Mouse (Mus musculus): ENCODE results near the gene Lyl1.
"Not testable (repeated sequence)": the region's sequence is repeated elsewhere in the genome, so short reads cannot be mapped to it uniquely, and the experiment has no call there.

Lyl1 gene

DNA sequence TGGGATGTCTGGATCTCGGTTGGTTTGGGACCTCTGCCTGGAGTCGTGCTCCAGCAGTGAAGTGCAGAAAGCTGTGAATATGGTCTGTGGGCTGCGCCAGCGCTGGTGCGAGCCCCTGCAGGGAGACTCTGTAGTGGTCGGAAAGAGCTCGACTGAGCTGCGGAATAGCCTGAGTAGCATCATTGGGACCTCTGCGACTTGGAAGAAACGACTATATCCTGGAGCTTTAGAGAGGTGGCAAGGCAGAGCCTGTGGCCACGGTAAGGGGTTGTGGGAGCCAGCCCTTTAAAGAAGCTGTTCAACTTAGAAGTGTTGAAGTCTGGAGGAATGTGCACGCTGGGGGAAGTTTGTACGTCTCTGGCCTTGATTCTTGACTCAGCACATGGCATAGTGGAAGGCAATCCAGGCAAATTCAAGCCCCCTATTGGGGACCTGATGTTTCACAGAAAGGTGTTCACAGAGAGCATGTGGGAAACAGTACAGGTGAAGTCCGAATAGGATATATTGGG is 35.8 kb upstream of the Lyl1 start:
- in situ Hi-C loops (cut with MboI; ENCODE audit: unreplicated experiment in 2 of 2): no loop called here

DNA sequence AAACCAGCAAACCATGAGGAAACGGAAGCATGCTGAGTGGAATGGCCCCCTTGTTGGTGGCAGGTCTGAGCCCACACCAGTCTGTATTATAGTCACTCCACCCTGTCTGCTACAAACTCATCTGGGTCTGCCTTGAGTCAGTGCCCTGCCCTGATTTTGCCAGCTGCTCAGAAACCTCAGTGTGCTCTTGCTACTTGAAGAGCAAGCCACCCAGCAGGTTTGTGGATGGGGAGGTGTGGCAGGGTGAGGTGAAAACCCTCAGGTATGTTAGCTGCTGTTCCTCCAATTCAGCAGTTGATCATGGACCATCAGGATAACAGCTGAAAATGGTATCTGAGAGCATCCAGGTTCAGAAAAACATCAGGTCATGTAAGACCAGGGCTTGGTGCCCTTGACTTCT is 33.2 kb upstream of the Lyl1 start:
- in situ Hi-C loops (cut with MboI; ENCODE audit: unreplicated experiment in 2 of 2): no loop called here

DNA sequence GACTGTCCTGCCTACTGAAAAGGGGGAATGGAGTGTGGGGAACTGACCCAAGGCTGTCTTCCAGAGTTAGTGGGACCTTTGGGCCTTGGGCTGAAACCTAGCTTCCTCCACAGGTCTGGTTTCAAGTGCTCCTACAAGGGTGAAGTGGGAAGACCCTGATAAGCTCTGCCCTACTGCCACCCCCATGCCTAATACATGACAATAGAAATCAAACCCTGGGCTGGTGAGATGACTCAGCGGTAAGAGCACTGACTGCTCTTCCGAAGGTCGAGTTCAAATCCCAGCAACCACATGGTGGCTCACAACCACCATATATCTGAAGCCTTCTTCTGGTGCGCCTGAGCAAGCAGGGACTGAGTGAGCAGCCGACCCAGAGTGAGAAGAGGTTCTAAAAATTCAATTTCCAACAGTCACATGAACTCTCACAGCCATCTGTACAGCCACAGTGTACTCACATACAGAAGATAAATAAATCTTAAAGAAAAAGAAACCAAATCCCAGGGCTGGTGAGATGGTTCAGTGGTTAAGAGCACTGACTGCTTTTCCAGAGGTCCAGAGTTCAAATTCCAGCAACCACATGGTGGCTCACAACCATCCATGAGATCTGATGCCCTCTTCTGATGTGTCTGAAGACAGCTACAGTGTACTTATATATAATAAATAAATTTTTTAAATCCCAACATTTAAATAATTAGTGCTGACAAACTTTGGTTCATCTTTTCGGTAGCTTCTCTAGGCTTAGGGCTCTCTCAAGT is 32.3 kb upstream of the Lyl1 start:
- in situ Hi-C loops (cut with MboI; ENCODE audit: unreplicated experiment in 2 of 2): no loop called here

DNA sequence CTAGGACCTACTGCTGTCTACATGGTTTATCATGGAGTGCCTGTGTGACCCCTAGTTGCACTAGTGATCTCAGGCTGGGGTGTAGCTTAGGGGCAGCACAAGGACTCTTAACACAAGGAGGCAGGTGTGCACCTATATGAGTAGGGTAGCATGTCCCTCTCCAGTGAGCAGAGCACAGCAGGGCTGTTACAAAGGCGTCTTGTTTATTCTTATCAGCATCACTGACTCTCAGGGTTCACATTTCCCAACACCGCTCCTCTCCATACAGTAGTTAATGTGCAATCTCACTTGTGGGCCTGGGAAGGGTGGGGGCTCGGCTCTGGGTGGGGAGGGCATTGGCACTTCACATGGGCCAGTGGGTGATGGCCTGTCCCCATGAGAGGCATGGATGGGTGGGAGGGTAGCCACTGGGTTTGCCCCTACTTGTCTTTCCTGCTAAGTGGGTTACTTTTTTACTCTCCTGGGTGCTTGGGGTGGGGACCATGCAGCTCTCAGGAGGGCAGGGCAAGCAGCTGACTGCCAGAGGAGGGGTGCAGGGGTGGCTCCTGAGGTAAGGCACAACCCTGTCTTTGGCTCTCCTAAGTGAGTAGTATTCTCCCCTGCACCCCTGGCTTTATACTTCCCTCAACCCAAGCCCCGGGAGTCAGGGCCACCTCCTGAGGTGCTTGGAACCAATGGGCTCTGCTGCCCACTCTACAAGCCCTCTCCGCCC is 30.8 kb upstream of the Lyl1 start:
- in situ Hi-C loops (cut with MboI; ENCODE audit: unreplicated experiment in 2 of 2): not testable (repeated sequence)

DNA sequence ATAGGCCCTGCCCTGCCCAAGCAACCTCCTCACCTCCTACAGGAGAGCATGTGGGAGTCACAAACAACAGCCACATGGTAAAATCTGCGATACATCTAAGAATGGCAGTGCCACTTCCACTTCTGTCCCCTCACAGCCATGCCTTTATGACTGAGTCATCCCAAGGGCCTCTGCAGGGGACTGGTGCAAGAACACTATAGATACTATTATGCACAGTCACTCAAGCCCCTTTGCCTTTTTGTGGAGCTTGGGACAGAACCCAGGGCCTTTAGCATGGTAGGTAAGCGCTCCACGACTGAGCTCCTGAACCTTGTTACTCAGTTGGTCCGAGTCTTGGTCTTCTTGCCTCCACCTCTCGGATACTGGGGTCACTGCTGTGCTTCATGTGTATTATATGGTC is 24.0 kb upstream of the Lyl1 start:
- in situ Hi-C loops (cut with MboI; ENCODE audit: unreplicated experiment in 2 of 2): no loop called here

DNA sequence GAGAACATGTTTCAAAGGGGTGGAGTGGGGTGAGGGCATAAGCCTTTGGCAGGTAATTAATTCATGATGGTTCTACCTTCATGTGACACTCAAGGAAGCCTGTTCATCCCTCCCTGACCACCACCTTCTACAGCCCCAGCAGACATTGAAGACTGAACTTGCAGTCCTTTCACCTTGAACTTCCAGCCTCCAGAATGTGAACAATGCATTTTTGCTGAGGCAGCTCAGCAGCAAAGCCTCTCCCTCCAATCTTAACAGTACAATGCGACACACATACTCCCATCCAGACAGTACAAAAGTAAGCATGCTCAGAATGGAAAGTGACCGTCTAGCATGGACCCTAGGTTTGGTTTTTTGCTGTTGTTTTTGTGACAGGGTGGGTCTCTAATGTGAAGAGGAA is 19.8 kb upstream of the Lyl1 start:
- in situ Hi-C loops (cut with MboI; ENCODE audit: unreplicated experiment in 2 of 2): no loop called here

DNA sequence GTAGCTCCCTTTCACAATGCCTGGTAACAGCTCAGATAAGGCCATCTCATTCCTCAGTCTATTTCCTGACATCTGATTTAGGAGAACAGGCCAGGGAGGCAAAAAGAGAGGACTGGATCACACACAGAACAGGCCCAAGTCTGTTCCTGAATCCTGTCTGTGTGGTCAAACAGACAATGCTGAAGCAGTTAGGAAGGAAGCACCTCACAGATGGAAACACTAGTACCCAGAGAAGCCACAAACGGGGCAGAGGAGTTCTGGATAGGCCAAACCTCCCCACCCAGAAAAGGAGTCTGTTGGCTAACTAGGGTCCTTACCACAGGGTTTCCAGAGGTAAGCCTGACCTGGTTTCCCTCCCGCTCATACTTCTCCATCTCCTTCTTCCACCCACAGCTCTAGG is 19.0 kb upstream of the Lyl1 start:
- in situ Hi-C loops (cut with MboI; ENCODE audit: unreplicated experiment in 2 of 2): no loop called here

DNA sequence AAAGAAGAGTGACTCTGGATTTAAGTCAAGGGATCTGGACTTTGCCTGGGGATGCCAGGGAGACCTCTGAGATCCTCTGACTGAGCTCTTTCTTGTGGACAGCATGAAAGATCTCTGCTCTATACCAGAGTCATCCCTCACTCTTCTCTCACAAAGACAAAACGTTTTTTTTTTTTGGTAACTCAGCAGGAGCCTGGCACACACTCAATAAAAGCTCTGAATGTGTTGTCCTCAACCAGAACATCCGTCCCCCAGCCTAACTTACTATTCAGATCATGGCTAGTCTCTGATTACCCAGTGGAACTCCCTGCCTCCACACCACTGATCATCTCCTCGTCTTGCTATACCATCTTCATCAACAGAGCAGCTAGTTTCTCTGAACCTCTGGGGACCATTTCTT is 16.7 kb upstream of the Lyl1 start:
- in situ Hi-C loops (cut with MboI; ENCODE audit: unreplicated experiment in 2 of 2): no loop called here

DNA sequence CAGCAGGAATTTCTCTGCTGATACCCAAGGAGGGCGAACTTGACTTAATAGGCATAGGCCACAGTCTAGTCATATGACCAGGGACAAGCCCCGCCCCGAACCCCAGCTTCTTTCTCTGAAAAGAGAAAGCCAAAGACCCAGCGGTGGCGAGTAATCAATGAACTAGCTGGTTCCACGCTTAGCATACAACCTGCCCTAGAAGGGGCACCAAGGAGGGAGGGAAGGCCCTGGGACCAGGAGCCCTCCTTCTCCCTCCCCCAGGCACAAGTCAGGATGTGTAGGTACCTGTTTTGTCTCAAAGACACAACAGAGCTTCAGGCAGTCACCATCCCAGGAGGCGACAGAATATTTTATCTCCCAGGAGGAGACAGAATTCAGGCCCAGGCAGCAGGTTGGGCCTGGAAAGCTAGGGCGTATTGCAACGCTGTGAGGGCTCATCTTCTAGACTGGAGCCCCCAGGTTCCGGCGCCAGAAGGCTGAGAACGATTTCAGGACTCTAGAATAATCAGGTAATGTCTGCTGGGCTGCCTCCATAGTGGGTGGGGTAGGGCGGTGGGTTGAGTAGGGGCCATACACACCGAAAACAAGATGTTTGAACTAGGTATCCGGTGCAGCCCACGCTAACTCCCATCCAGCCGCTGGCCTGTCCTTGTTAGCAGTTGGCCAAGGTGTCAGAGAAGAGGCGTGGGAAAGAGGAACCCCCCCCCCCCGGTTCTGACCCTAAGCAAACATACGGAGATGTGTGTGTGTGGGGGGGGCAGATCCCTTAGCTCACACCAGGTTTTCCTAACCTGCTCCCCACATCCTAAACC is 14.9 kb upstream of the Lyl1 start, which contains the start of gene Trmt1:
Gene Trmt1, plus strand, starts transcription at position 117 of the 812 bp plus-strand sequence.
- in situ Hi-C loops (cut with MboI; ENCODE audit: unreplicated experiment in 2 of 2): no loop called here

DNA sequence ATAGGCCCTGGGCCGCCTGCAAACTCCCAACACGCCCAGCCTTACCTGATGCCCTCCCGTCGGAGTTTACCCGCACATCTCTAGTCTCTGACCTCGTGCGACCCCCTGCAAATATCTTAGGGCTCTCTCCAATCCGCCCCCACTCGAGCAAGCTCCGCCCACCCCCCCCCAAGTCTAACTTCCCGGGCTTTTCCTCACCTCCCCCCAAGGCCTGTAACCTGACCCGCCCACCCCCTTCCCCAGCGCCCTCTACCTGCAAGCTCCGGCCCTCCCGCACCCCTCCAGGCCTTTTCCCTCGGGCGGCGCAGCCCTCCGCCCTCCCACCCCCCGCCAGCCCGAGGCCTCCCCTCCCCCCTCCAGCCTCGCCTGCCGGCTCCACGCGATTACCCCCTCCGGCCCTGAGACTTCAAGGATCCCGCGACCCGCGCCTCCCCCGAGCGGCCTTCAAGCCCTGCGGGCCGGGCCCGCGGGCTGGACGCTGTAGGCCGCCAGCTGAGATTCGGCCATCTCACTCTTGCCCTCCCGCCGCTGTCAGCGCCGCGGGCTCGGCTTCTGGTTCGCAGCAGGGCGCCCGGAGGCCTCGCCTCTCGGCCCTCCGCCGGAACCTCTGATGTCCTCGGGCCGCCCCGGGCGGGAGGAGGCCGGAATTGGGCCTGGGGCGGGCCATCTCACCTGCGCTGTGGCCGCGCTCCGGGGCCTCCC is 14.1 kb upstream of the Lyl1 start:
- in situ Hi-C loops (cut with MboI; ENCODE audit: unreplicated experiment in 2 of 2): no loop called here

DNA sequence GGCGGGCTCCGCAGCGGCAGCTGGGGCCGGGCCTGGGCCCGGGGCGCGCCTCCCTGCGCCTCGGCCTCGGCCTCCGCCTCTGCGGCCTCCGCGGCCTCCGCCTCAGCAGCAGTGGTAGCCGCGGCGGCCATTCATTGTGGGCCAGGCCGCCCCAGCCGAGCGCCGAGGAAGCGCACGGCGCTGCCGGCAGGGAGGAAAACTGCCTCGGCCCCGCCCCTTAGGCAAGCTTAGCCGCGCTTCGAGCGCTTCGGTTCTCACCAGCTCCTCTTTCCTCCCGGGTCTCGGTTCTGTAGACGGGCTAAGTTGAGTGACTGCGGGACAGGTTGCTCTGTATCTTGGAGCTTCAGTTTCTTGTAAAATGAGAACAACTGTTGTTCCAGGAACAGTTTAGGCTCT is 13.6 kb upstream of the Lyl1 start, which contains the start of gene Nacc1:
Gene Nacc1, minus strand, starts transcription at position 158 of the 396 bp plus-strand sequence.
- in situ Hi-C loops (cut with MboI; ENCODE audit: unreplicated experiment in 2 of 2): no loop called here

DNA sequence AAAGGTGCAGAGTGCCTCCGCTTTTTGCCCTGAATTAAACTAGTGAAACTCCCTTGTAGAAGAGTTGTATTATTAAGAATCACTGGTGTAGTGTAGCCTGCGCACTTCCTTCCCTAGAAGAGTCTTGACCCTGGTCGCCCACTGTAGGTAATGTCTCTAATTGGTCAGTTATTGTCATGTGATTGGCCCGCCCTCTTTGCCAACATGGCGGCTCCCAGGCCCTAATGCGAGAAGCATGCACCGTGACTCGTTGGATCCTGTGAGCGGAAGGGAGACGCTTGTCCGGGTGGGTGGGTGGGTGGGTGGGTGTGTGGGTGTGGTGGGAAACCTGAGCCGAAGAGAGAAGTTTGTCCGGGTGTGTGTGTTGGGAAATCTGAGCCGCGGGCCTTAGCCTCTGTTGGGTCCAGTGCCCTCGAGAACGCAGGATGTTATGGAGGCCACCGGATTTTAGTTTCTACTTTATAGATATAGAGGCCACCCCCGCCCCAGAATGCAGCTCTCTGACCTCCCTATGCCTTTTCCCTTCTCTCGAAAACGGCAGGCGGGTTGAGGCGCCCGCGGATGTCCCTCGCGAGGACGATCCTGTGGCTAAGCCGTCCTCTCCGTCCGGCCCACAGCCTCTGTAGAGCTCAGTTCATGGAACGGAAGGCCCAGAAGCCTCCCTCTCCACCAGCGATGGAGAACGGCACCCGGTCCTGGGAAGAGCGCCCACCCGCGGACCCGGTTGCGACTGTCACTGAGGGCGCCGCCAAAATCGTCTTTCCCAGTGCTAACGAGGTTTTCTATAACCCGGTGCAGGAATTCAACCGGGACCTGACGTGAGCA is 12.0 kb upstream of the Lyl1 start:
- in situ Hi-C loops (cut with MboI; ENCODE audit: unreplicated experiment in 2 of 2): no loop called here

DNA sequence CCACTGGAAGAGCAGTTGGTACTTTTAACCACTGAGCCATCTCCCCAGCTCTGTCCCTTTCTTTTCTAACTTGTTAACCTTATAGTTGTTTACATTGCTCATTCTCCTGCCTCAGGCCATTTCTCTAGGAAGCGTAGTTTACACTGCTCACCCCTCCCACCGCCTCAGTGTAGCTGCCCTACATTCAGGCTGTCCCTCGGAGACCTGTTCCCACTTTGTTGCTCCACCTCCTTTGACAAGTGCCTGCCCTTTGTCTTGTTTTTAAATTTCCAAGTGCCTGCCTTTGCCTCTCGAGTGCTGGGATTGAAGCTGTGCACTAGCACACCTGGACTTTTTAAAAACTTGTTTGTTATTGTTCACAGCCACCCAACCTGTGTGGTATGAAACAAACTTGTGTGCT is 7.9 kb upstream of the Lyl1 start:
- in situ Hi-C loops (cut with MboI; ENCODE audit: unreplicated experiment in 2 of 2): no loop called here

DNA sequence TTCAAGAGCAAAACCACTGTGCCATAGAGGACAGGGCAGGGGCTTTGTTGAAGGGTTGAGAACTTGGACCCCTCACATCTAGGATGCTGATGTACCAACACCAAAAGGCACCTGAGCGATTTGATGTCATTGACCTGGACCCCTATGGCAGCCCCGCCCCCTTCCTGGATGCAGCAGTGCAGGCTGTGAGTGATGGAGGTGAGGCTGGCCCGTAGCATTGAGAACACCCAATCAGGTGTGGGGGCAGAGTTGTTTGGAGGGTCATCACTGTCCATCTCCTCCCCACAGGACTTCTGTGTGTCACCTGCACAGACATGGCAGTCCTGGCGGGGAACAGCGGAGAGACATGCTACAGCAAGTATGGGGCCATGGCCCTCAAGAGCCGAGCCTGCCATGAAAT is 6.1 kb upstream of the Lyl1 start:
- in situ Hi-C loops (cut with MboI; ENCODE audit: unreplicated experiment in 2 of 2): loop anchor here in 1 of 2 experiments (5.0 kb wide), 1 partner anchor 33 kb away; the partner anchor contains the start of gene Ier2

DNA sequence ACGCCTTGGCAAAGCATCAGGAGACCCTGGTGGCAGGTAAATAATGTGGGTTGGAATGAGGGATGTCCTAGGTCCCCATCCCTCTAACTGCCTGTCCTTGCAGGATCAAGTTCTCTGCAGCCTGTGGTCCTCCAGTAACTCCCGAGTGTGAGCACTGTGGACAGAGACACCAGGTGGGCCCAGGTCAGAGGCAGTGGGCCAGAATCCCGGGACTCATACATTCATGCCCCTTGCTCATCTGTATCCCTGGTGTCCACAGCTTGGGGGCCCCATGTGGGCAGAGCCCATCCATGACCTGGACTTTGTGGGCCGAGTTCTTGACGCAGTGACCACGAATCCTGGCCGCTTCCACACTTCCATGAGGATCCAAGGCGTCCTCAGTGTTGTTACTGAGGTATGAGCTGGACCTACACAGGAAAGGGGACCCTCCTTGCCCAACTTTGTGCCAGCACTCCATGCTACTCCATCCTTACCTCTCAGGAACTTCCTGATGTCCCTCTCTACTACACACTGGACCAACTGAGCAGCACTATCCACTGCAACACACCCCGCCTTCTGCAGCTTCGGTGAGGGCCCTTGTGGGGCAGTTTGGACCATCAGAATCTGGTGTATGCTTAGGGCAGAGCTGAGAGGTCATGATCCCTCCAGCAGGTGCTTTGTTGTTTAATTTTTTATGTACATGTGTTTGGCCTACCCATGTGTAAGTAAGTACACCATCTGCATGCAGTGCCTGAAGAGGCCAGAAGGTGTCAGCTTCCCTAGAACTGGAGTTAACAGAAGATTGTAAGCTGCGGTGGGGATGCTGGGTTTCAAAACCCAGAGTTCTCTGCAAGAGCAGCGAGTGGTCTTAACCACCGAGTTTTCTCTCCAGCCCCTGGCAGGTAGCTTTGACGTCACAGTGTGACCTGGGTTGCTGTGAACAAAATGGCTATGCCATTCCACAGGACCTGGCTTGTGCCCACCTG is 3.8 kb upstream of the Lyl1 start:
- in situ Hi-C loops (cut with MboI; ENCODE audit: unreplicated experiment in 2 of 2): loop anchor here in 1 of 2 experiments (5.0 kb wide), 1 partner anchor 35 kb away; the partner anchor contains the start of gene Ier2

DNA sequence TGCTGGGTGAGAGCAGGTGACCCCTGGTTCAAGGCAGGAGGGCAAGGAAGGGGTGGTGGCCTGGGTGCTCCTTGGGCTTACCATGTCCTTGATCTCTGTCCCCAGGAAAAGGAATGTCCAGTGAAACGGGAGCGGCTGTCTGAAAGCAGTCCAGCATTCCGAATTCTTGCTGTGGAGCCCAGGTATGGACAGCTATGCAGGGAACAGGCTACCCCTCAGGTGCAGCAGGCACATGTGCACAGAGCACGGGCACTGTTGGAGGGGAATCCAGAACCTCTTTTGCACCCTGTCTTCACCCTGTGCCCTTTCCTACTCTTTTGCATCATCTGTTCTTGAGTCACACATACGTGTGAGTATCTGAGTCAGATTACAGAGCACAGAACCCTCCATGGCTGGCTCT is 3.0 kb upstream of the Lyl1 start:
- in situ Hi-C loops (cut with MboI; ENCODE audit: unreplicated experiment in 2 of 2): loop anchor here in 1 of 2 experiments (5.0 kb wide), 1 partner anchor 36 kb away; the partner anchor contains the start of gene Ier2

DNA sequence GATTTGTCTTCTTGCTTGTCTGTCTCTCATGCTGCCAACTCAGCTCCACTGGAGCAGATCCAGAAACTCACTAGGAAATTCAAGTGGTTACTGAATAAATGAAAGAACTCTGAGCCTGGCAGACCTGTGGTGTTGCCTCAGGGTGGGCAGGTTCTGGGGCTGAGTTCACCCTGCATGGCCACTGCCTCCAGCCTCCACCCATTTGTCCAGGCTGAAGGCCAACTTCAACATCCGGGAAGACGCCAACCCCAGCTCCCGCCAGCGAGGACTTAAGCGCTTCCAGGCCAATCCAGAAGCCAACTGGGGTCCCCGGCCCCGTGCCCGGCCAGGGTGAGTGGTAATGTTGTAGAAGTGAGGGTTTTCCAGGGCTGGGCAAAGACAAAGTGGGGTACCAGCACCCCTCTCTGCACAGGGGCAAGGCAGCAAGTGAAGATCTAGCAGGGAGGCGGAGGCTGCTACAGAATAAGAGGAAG is 2.3 kb upstream of the Lyl1 start:
- in situ Hi-C loops (cut with MboI; ENCODE audit: unreplicated experiment in 2 of 2): loop anchor here in 1 of 2 experiments (5.0 kb wide), 1 partner anchor 37 kb away; the partner anchor contains the start of gene Ier2

DNA sequence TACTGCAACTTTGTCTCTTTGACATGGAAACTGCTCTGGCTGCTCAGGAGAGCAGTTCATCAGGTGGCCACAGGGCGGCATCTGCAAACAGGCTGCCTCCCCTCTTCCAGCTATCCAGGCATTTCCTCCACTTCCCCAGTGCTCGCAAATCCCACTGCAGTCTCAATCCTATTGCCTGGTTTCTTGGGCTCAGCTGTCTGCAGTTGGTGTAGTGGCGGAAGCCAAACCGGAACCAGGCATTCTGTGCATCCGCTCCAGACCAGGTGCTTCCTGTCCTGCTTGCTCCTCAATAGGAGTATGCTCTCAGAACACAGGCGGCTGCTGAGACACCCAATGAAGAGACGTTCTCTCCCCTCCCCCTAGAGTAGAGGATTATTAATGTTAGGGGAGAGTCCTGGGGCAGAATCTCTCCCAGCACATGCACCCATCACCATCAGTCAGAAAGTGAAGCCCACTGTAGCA is 1.4 kb upstream of the Lyl1 start:
- in situ Hi-C loops (cut with MboI; ENCODE audit: unreplicated experiment in 2 of 2): loop anchor here (5.0 to 10.0 kb wide), 3 partner anchors 38 to 495 kb away; partner anchors contain the start of genes Ier2 (in 2 of the 2) and Junb (in 1 of the 2)
